Mouse (Mus musculus): ENCODE measurements around the gene Mbnl2. TPM values are rescaled to one million over a fixed set of nuclear protein-coding genes. Genes with fewer than 3 reads are reported as not detected.

Gene Mbnl2
- polyA plus RNA-seq, 1 experiment, result 61.8 TPM

GRCm38 (mm10) chr14:120371174-120371573 is 95.7 kb downstream of the Mbnl2 start:
- Histone ChIP-seq H3K9me3 (replicated peaks; ENCODE audit: control insufficient read depth, insufficient read depth, low read length, poor library complexity, severe bottlenecking) (no peaks in the 10 kb centered on the region), H3K36me3 (ENCODE audit: control insufficient read depth, insufficient read depth, low read length, poor library complexity, severe bottlenecking) (no peaks in the 10 kb centered on the region), H3K9ac (ENCODE audit: low read depth, poor library complexity, severe bottlenecking) (no peak overlapping the region), H3K4me1 (ENCODE audit: control insufficient read depth, insufficient read depth, low read length) (peaks cover 8% of the 10 kb centered on the region), H3K27ac (ENCODE audit: insufficient read depth, low read length) (no peak overlapping the region), H3K27me3 (ENCODE audit: control insufficient read depth, insufficient read depth, low read length, poor library complexity, severe bottlenecking) (no peaks in the 10 kb centered on the region), H3K4me3 (ENCODE audit: low read depth, low read length) (no peak overlapping the region)
- TF ChIP-seq POLR2A (IDR thresholded peaks at IDR 0.05; ENCODE audit: insufficient read depth, low read length) (no peak), CTCF (IDR thresholded peaks at IDR 0.05; ENCODE audit: low read depth, low read length) (no peak), EP300 (IDR thresholded peaks at IDR 0.05; ENCODE audit: insufficient read depth, low read depth, low read length) (no peak)

DNA sequence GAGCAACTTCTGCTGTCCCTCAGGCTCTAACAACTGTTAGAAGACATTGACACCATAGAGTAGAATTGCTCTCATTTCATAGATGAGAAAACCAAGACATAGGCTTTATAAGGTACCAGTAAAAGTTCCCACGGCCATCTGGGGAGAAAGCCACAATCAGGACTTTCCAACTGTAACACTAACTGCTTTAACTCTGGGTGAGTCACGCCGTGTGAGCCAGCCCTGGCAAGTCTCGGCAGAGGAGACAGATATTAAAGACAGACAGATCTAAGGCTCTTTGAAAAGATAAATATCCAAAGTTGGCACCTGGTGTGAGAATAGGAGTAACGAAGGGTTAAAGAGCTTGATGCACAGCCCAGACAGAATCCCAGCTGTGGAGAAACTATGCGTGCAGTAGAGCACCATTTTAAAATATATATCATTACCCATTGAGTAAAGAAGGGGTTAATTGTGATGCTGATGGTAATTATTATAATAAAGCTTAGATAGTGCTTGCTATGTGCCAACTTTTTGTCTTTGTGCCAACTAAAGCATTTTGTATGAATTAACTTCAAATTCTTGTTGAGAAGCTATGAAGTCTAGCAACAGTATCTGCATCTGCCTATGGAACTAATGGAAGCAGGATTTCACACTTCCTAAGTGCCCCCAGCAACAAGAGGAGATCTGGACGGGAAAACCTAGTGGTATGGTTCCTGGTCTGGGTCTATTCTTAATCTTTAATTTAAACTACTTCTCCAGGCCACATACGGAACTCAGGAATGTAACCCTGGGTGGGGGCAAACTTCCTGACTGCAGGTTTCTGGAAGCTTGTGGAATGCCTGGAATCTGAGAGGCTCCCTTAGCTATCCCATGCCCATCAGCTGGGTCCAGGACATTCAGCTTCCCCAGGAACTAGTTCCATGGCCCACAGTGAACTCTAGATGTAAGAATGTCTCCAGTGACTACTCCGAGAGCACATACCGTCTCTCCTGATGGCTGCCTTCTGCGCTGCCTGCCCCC is 97.9 kb downstream of the Mbnl2 start:
- no peaks in the 10 kb centered on the region for H3K27me3 ChIP-seq (ENCODE audit: control insufficient read depth, insufficient read depth, low read length, poor library complexity, severe bottlenecking)
- H3K27ac ChIP-seq (ENCODE audit: insufficient read depth, low read length), result no peak overlapping the region
- H3K9me3 ChIP-seq (replicated peaks; ENCODE audit: control insufficient read depth, insufficient read depth, low read length, poor library complexity, severe bottlenecking), result no peaks in the 10 kb centered on the region
- H3K36me3 ChIP-seq (ENCODE audit: control insufficient read depth, insufficient read depth, low read length, poor library complexity, severe bottlenecking), result no peaks in the 10 kb centered on the region
- no peak overlapping the region for H3K4me3 ChIP-seq (ENCODE audit: low read depth, low read length)
- no peak overlapping the region for H3K9ac ChIP-seq (ENCODE audit: low read depth, poor library complexity, severe bottlenecking)
- TF ChIP-seq EP300 (IDR thresholded peaks at IDR 0.05; ENCODE audit: insufficient read depth, low read depth, low read length) (no peak), POLR2A (IDR thresholded peaks at IDR 0.05; ENCODE audit: insufficient read depth, low read length) (no peak)
- H3K4me1 ChIP-seq (ENCODE audit: control insufficient read depth, insufficient read depth, low read length), result peaks cover 9% of the 10 kb centered on the region

DNA sequence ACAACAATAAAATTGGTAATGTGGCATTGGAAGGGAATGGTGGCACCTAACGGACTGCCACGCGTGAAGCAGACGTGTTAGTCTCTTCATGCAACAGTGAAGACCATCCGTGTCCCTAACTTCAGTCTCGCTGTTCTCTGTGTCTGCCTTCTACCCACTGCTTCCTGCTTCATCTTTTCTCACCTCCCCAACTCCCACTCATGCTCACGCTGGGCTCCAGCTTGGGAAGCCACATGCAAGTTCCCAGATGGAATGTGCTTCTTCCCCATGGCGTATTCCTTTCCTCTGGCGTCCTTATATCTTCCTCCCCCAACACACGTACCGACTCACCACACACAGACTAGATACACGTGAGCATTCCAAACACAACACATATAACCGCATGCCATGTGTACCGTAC is 99.3 kb downstream of the Mbnl2 start:
- Histone ChIP-seq H3K27me3 (ENCODE audit: control insufficient read depth, insufficient read depth, low read length, poor library complexity, severe bottlenecking) (no peaks in the 10 kb centered on the region), H3K9me3 (replicated peaks; ENCODE audit: control insufficient read depth, insufficient read depth, low read length, poor library complexity, severe bottlenecking) (no peaks in the 10 kb centered on the region)
- no peak for TF ChIP-seq POLR2A (IDR thresholded peaks at IDR 0.05; ENCODE audit: insufficient read depth, low read length)
- no peak for TF ChIP-seq EP300 (IDR thresholded peaks at IDR 0.05; ENCODE audit: insufficient read depth, low read depth, low read length)
- TF ChIP-seq CTCF (IDR thresholded peaks at IDR 0.05; ENCODE audit: low read depth, low read length), result no peak

GRCm38 (mm10) chr14:120377192-120377591 is 101.7 kb downstream of the Mbnl2 start:
- Histone ChIP-seq H3K27ac (ENCODE audit: insufficient read depth, low read length) (no peak overlapping the region), H3K27me3 (ENCODE audit: control insufficient read depth, insufficient read depth, low read length, poor library complexity, severe bottlenecking) (no peaks in the 10 kb centered on the region), H3K4me3 (ENCODE audit: low read depth, low read length) (no peak overlapping the region), H3K4me1 (ENCODE audit: control insufficient read depth, insufficient read depth, low read length) (peaks cover 2% of the 10 kb centered on the region), H3K36me3 (ENCODE audit: control insufficient read depth, insufficient read depth, low read length, poor library complexity, severe bottlenecking) (peaks cover 2% of the 10 kb centered on the region; the same call in 1 of the 2 replicates), H3K9me3 (replicated peaks; ENCODE audit: control insufficient read depth, insufficient read depth, low read length, poor library complexity, severe bottlenecking) (no peaks in the 10 kb centered on the region), H3K9ac (ENCODE audit: low read depth, poor library complexity, severe bottlenecking) (no peak overlapping the region)
- TF ChIP-seq EP300 (IDR thresholded peaks at IDR 0.05; ENCODE audit: insufficient read depth, low read depth, low read length), result no peak
- no peak for TF ChIP-seq CTCF (IDR thresholded peaks at IDR 0.05; ENCODE audit: low read depth, low read length)
- no peak for TF ChIP-seq POLR2A (IDR thresholded peaks at IDR 0.05; ENCODE audit: insufficient read depth, low read length)

More for the DNA sequence above, 99.3 kb downstream of the Mbnl2 start:
- Histone ChIP-seq H3K9ac (ENCODE audit: low read depth, poor library complexity, severe bottlenecking) (no peak overlapping the region), H3K27ac (ENCODE audit: insufficient read depth, low read length) (no peak overlapping the region), H3K4me3 (ENCODE audit: low read depth, low read length) (no peak overlapping the region), H3K36me3 (ENCODE audit: control insufficient read depth, insufficient read depth, low read length, poor library complexity, severe bottlenecking) (no peaks in the 10 kb centered on the region), H3K4me1 (ENCODE audit: control insufficient read depth, insufficient read depth, low read length) (peaks cover 9% of the 10 kb centered on the region)

GRCm38 (mm10) chr14:120378002-120378401 is 102.5 kb downstream of the Mbnl2 start:
- Histone ChIP-seq H3K27me3 (ENCODE audit: control insufficient read depth, insufficient read depth, low read length, poor library complexity, severe bottlenecking) (no peaks in the 10 kb centered on the region), H3K9me3 (replicated peaks; ENCODE audit: control insufficient read depth, insufficient read depth, low read length, poor library complexity, severe bottlenecking) (no peaks in the 10 kb centered on the region), H3K27ac (ENCODE audit: insufficient read depth, low read length) (no peak overlapping the region), H3K4me3 (ENCODE audit: low read depth, low read length) (no peak overlapping the region), H3K4me1 (ENCODE audit: control insufficient read depth, insufficient read depth, low read length) (peaks cover 2% of the 10 kb centered on the region), H3K36me3 (ENCODE audit: control insufficient read depth, insufficient read depth, low read length, poor library complexity, severe bottlenecking) (peaks cover 2% of the 10 kb centered on the region; the same call in 1 of the 2 replicates), H3K9ac (ENCODE audit: low read depth, poor library complexity, severe bottlenecking) (no peak overlapping the region)
- TF ChIP-seq CTCF (IDR thresholded peaks at IDR 0.05; ENCODE audit: low read depth, low read length) (no peak), POLR2A (IDR thresholded peaks at IDR 0.05; ENCODE audit: insufficient read depth, low read length) (no peak), EP300 (IDR thresholded peaks at IDR 0.05; ENCODE audit: insufficient read depth, low read depth, low read length) (no peak)

DNA sequence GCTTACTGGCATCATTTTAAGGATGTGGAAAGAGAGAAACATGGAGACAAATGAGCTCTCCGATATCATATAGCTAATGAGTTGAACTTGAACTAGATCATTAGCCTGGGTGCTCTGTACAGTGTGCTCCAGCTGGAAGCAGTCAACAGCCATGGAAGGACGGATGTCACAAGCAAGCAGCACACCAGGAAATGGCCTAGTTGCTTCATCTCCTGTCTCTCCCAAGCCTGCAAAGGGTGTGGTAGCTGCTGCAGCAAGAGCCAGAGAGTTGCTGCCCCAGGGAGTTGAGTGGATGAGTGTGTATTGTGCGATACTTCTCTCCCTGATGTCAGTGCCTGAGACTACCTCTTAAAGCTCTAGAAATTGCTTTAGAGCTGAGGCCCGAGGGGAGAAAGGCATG is 104.2 kb downstream of the Mbnl2 start:
- Histone ChIP-seq H3K27me3 (ENCODE audit: control insufficient read depth, insufficient read depth, low read length, poor library complexity, severe bottlenecking) (no peaks in the 10 kb centered on the region), H3K4me1 (ENCODE audit: control insufficient read depth, insufficient read depth, low read length) (peaks cover 2% of the 10 kb centered on the region), H3K36me3 (ENCODE audit: control insufficient read depth, insufficient read depth, low read length, poor library complexity, severe bottlenecking) (peaks cover 2% of the 10 kb centered on the region; the same call in 1 of the 2 replicates), H3K9ac (ENCODE audit: low read depth, poor library complexity, severe bottlenecking) (no peak overlapping the region), H3K27ac (ENCODE audit: insufficient read depth, low read length) (no peak overlapping the region), H3K9me3 (replicated peaks; ENCODE audit: control insufficient read depth, insufficient read depth, low read length, poor library complexity, severe bottlenecking) (no peaks in the 10 kb centered on the region), H3K4me3 (ENCODE audit: low read depth, low read length) (no peak overlapping the region)
- TF ChIP-seq CTCF (IDR thresholded peaks at IDR 0.05; ENCODE audit: low read depth, low read length) (no peak), EP300 (IDR thresholded peaks at IDR 0.05; ENCODE audit: insufficient read depth, low read depth, low read length) (no peak), POLR2A (IDR thresholded peaks at IDR 0.05; ENCODE audit: insufficient read depth, low read length) (no peak)

Data from ES-Bruce4 (cell line).